Mouse (Mus musculus) limb, embryonic 15.5 days (tissue): ENCODE data around the gene 1700069L16Rik. TPM values are rescaled to one million over a fixed set of nuclear protein-coding genes. Genes with fewer than 3 reads are reported as not detected.
A peak's percentile ranks its signal among the peaks of the same experiment; 100 is the strongest.

ENCODE experiments used
- ATAC-seq: fragments of 200-750 bp; cut with Nextera tagmentation; 2 replicates; pipeline ENCODE4 v1.8.0; 2017; ENCODE audit warnings: low read depth, moderate TSS enrichment; ENCODE audit not compliant: insufficient number of reproducible peaks, low FRiP score, low TSS enrichment
- H3K27ac ChIP-seq: fragments of 300-500 bp; sonication (generic); 2 replicates; pipeline ENCODE4 v1.5.1; 2015; ENCODE audit warnings: moderate library complexity, mild to moderate bottlenecking, inconsistent platforms
- H3K27me3 ChIP-seq: fragments of 300-500 bp; sonication (generic); 2 replicates; pipeline ENCODE4 v1.6.1; 2015; ENCODE audit warnings: inconsistent platforms
- H3K36me3 ChIP-seq: fragments of 300-500 bp; sonication (generic); 2 replicates; pipeline ENCODE4 v1.6.1; 2015; ENCODE audit warnings: inconsistent platforms
- H3K4me1 ChIP-seq: fragments of 300-500 bp; sonication (generic); 2 replicates; pipeline ENCODE4 v1.6.1; 2015; ENCODE audit warnings: inconsistent platforms
- H3K4me2 ChIP-seq: fragments of 300-500 bp; sonication (generic); 2 replicates; pipeline ENCODE4 v1.6.1; 2015; ENCODE audit warnings: mild to moderate bottlenecking, inconsistent platforms
- H3K4me3 ChIP-seq: fragments of 300-500 bp; sonication (generic); 2 replicates; pipeline ENCODE4 v1.5.1; 2015; ENCODE audit warnings: mild to moderate bottlenecking, inconsistent platforms
- H3K9ac ChIP-seq: fragments of 300-500 bp; sonication (generic); 2 replicates; pipeline ENCODE4 v1.6.1; 2015; ENCODE audit warnings: inconsistent platforms
- H3K9me3 ChIP-seq: fragments of 300-500 bp; sonication (generic); 2 replicates; pipeline ENCODE4 v1.6.1; 2016; ENCODE audit warnings: inconsistent platforms
- WGBS: fragments of 180-500 bp; shearing (Covaris S2); methylation state at CpG from one replicate; pipeline ENCODE4 v1.1.7; 2015; 5-methylcytosine and 5-hydroxymethylcytosine counted together
- polyA plus RNA-seq: library from polyadenylated mRNA; unstranded; fragments of >200 nt; fragmentation: Nextera tagmentation; extraction: Ambion mirVana; gene quantifications from 2 replicates; pipeline ENCODE4 v1.2.1, GENCODE M21; 2015

The 1700069L16Rik gene
- polyA plus RNA-seq, 1 experiment from 2014 or later: not detected

DNA sequence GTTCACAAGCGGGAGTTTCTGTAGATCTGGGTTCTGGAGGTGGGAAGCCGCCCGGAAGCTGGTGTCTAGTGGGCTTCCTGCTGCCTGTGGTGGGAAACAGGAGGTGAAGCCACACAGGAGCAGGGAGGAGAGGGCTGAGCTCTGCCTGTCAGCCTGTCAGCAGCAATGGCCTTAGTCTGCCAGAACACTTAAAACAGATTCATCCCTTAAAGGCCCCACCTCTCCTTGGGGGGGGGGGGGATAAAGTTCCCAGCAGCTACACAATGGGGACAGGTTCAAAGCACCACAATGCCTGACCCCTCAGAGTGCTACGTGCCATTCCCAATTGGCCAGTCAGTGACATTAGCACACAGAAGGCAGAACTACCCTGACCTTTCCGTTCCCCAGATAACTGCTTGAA lies 72.4 kb downstream of the 1700069L16Rik start:
- peaks cover 5% of the 10 kb centered on the region; the same call in 1 of the 2 replicates for H3K27me3 ChIP-seq
- H3K36me3 ChIP-seq: no peaks in the 10 kb centered on the region
- H3K4me1 ChIP-seq: peaks cover 24% of the 10 kb centered on the region
- WGBS: 30% methylated on average over 5 of the region's 5 CpGs
- H3K4me2 ChIP-seq: no peak overlapping the region
- ATAC-seq: no peak
- H3K27ac ChIP-seq: no peak overlapping the region
- H3K9ac ChIP-seq: no peak overlapping the region
- no peaks in the 10 kb centered on the region for H3K9me3 ChIP-seq
- H3K4me3 ChIP-seq: no peak overlapping the region

- no peaks in the 10 kb centered on the region for H3K9me3 ChIP-seq
- peak within 1 kb of the TSS; percentile 77 for H3K27ac ChIP-seq
- H3K9ac ChIP-seq: peak within 1 kb of the TSS; percentile 20; the same call in 1 of the 2 replicates
- H3K4me2 ChIP-seq: peak within 1 kb of the TSS; percentile 54
- peaks cover 5% of the 10 kb centered on the region; the same call in 1 of the 2 replicates for H3K27me3 ChIP-seq
- peak; percentile 80 for ATAC-seq
- H3K36me3 ChIP-seq: no peaks in the 10 kb centered on the region
- H3K4me1 ChIP-seq: peaks cover 21% of the 10 kb centered on the region
- peak within 1 kb of the TSS; percentile 41 for H3K4me3 ChIP-seq
- WGBS: 4% methylated on average over 30 of the region's 30 CpGs
Observed at GRCm38 (mm10) chr5:113650035-113650865, 74.3 kb downstream of the 1700069L16Rik start, which contains the start of gene Cmklr1. Gene Cmklr1, minus strand, starts transcription at chr5:113650426.

GRCm38 (mm10) chr5:113648647-113649211 lies 75.8 kb downstream of the 1700069L16Rik start:
- peak overlapping the region; percentile 54 for H3K4me2 ChIP-seq
- peaks cover 19% of the 10 kb centered on the region for H3K4me1 ChIP-seq
- no peaks in the 10 kb centered on the region for H3K9me3 ChIP-seq
- H3K36me3 ChIP-seq: no peaks in the 10 kb centered on the region
- H3K4me3 ChIP-seq: peak overlapping the region; percentile 41
- no peak overlapping the region for H3K9ac ChIP-seq
- no peak for ATAC-seq
- H3K27ac ChIP-seq: no peak overlapping the region
- H3K27me3 ChIP-seq: peaks cover 5% of the 10 kb centered on the region; the same call in 1 of the 2 replicates
- WGBS: 75% methylated on average over 5 of the region's 5 CpGs

GRCm38 (mm10) chr5:113647141-113647540 lies 77.4 kb downstream of the 1700069L16Rik start:
- Histone ChIP-seq H3K9ac (no peak overlapping the region), H3K9me3 (no peaks in the 10 kb centered on the region), H3K36me3 (no peaks in the 10 kb centered on the region), H3K27ac (no peak overlapping the region), H3K27me3 (peaks cover 5% of the 10 kb centered on the region; the same call in 1 of the 2 replicates), H3K4me2 (no peak overlapping the region), H3K4me1 (peaks cover 24% of the 10 kb centered on the region), H3K4me3 (no peak overlapping the region)
- ATAC-seq: no peak
- 84% methylated on average over 8 of the region's 8 CpGs for WGBS

DNA sequence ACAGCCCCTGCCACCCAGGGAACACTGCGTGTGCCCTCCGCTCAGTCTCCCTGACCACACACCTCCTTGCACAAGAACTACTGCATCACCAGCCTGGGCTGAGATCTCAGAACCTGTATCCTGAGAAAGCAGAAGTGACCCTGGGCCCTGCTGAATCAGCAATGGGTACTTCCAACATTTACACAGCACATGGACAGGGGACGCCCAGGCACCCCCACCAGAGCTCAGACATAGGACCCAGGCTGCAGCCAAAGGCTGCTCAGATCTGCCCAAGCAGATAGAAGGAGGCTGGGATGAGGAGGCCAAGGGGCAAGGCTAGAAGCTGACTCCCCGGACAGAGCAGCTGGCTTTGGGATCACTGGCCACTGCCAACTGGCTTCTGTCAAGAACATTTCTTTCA lies 80.1 kb downstream of the 1700069L16Rik start:
- no peak for ATAC-seq
- Histone ChIP-seq H3K27me3 (no peaks in the 10 kb centered on the region), H3K36me3 (no peaks in the 10 kb centered on the region), H3K27ac (0 out of 2 replicates have a peak overlapping the region, but pooled peaks have one; percentile 29), H3K4me1 (peaks cover 17% of the 10 kb centered on the region), H3K4me2 (no peak overlapping the region), H3K9ac (no peak overlapping the region), H3K4me3 (no peak overlapping the region), H3K9me3 (no peaks in the 10 kb centered on the region)
- WGBS: 90% methylated on average over 4 of the region's 4 CpGs

- Histone ChIP-seq H3K4me2 (no peak overlapping the region), H3K9me3 (no peaks in the 10 kb centered on the region), H3K27ac (no peak overlapping the region), H3K9ac (no peak overlapping the region), H3K36me3 (no peaks in the 10 kb centered on the region), H3K4me1 (peaks cover 14% of the 10 kb centered on the region), H3K4me3 (no peak overlapping the region), H3K27me3 (no peaks in the 10 kb centered on the region)
- ATAC-seq: peak; percentile 65; the same call in 1 of the 2 replicates
- WGBS: 45% methylated on average over 18 of the region's 18 CpGs
Observed at GRCm38 (mm10) chr5:113643107-113643848, 81.3 kb downstream of the 1700069L16Rik start.

Other genes starting within 250 kb of the 1700069L16Rik start
- 9.1 and 11.0 TPM in 2 replicates for gene Wscd2, start 234.4 kb downstream of the 1700069L16Rik start, polyA plus RNA-seq
- gene Cmklr1, start 74.3 kb downstream of the 1700069L16Rik start, polyA plus RNA-seq: 10.4 and 12.0 TPM in 2 replicates
- gene Ficd, start 11.0 kb upstream of the 1700069L16Rik start, polyA plus RNA-seq: 9.0 and 9.3 TPM in 2 replicates
- 38.4 and 45.9 TPM in 2 replicates for gene Sart3, start 47.7 kb upstream of the 1700069L16Rik start, polyA plus RNA-seq
- gene Iscu, start 48.0 kb upstream of the 1700069L16Rik start, polyA plus RNA-seq: 91.0 and 99.0 TPM in 2 replicates
- 202 and 204 TPM in 2 replicates for gene Tmem119, start 75.7 kb upstream of the 1700069L16Rik start, polyA plus RNA-seq
- 5.5 and 8.3 TPM in 2 replicates for gene Selplg, start 107.9 kb upstream of the 1700069L16Rik start, polyA plus RNA-seq
- gene Coro1c, start 184.0 kb upstream of the 1700069L16Rik start, polyA plus RNA-seq: 98.4 and 105 TPM in 2 replicates